Mouse (Mus musculus): ENCODE measurements around the gene Lig4.

Lig4 gene

GRCm38 (mm10) chr8:9977573-9978314, at the start of gene Lig4, which contains the start of gene Abhd13:
Lig4 (minus strand) TSS chr8:9977686.
Abhd13 (plus strand) TSS chr8:9977707.
- peak; percentile 99 for DNase-seq (ENCODE audit: low spot score)

- DNase-seq (ENCODE audit: low spot score), result no peak
Observed at GRCm38 (mm10) chr8:10017231-10017630, 39.7 kb upstream of the Lig4 start.

- no peak for DNase-seq (ENCODE audit: low spot score)
Observed at GRCm38 (mm10) chr8:10016252-10016651, 38.8 kb upstream of the Lig4 start.

GRCm38 (mm10) chr8:10007660-10008028, 30.2 kb upstream of the Lig4 start:
- no peak for DNase-seq (ENCODE audit: low spot score)

- DNase-seq (ENCODE audit: low spot score), result peak; percentile 7
Observed at GRCm38 (mm10) chr8:10006986-10007659, 29.6 kb upstream of the Lig4 start.

- no peak for DNase-seq (ENCODE audit: low spot score)
Observed at GRCm38 (mm10) chr8:10006156-10006985, 28.9 kb upstream of the Lig4 start, which contains the start of gene Tnfsf13b. Tnfsf13b (plus strand) TSS chr8:10006467.

GRCm38 (mm10) chr8:10004115-10004514, 26.6 kb upstream of the Lig4 start:
- DNase-seq (ENCODE audit: low spot score), result no peak

- no peak for DNase-seq (ENCODE audit: low spot score)
Observed at GRCm38 (mm10) chr8:9980188-9980587, 2.7 kb upstream of the Lig4 start.

- no peak for DNase-seq (ENCODE audit: low spot score)
Observed at GRCm38 (mm10) chr8:9979746-9980145, 2.3 kb upstream of the Lig4 start.

GRCm38 (mm10) chr8:9978475-9979230, 1.2 kb upstream of the Lig4 start:
- DNase-seq (ENCODE audit: low spot score), result no peak

GRCm38 (mm10) chr8:9977016-9977415, 470 bp downstream of the Lig4 start:
- no peak for DNase-seq (ENCODE audit: low spot score)

- DNase-seq (ENCODE audit: low spot score), result peak; percentile 99
Observed at GRCm38 (mm10) chr8:9975898-9976611, 1.4 kb downstream of the Lig4 start.

GRCm38 (mm10) chr8:9975276-9975675, 2.2 kb downstream of the Lig4 start:
- DNase-seq (ENCODE audit: low spot score), result no peak

- DNase-seq (ENCODE audit: low spot score), result no peak
Observed at GRCm38 (mm10) chr8:9971866-9972265, 5.6 kb downstream of the Lig4 start.

GRCm38 (mm10) chr8:9959919-9960318, 17.6 kb downstream of the Lig4 start:
- DNase-seq (ENCODE audit: low spot score), result no peak

GRCm38 (mm10) chr8:9958338-9958737, 19.1 kb downstream of the Lig4 start:
- DNase-seq (ENCODE audit: low spot score), result no peak

- no peak for DNase-seq (ENCODE audit: low spot score)
Observed at GRCm38 (mm10) chr8:9949134-9949890, 28.2 kb downstream of the Lig4 start.

- no peak for DNase-seq (ENCODE audit: low spot score)
Observed at GRCm38 (mm10) chr8:9935574-9935973, 41.9 kb downstream of the Lig4 start.

GRCm38 (mm10) chr8:9934891-9935565, 42.5 kb downstream of the Lig4 start:
- DNase-seq (ENCODE audit: low spot score), result peak; percentile 6

- no peak for DNase-seq (ENCODE audit: low spot score)
Observed at GRCm38 (mm10) chr8:9932711-9933110, 44.8 kb downstream of the Lig4 start.

Measured in ovary, postnatal 36 days (tissue).